Mouse (Mus musculus) adrenal gland, adult 2 months (tissue): ENCODE data around the gene Epb41l5. TPM values are rescaled to one million over a fixed set of nuclear protein-coding genes. Genes with fewer than 3 reads are reported as not detected.

ENCODE experiments used
- DNase-seq: peaks from one replicate; pipeline ENCODE4 v3.0.0; 2021
- polyA plus RNA-seq: library from polyadenylated mRNA; depleted of rRNA; stranded (reverse); fragments of >200 nt; gene quantifications from 2 replicates; pipeline ENCODE4 v1.2.3, GENCODE M21; 2012; rRNA removed
- total RNA-seq, 2 experiments: library from RNA; stranded (reverse); gene quantifications; 2 replicates each; pipeline ENCODE4 v1.2.3; 2021

The Epb41l5 gene
- total and polyA plus RNA-seq, 3 experiments, result 2.7 to 12.3 (median 10.0) TPM

GRCm38 (mm10) chr1:119501881-119502280, 146.9 kb downstream of the Epb41l5 start:
- no peak for DNase-seq

- no peak for DNase-seq
Observed at GRCm38 (mm10) chr1:119499456-119499855, 149.3 kb downstream of the Epb41l5 start.

- DNase-seq, result peak; percentile 44
Observed at GRCm38 (mm10) chr1:119498536-119499231, 150.1 kb downstream of the Epb41l5 start.

- DNase-seq, result no peak
Observed at GRCm38 (mm10) chr1:119497346-119498004, 151.3 kb downstream of the Epb41l5 start.

- no peak for DNase-seq
Observed at GRCm38 (mm10) chr1:119495396-119495775, 153.4 kb downstream of the Epb41l5 start.

Other genes starting within 250 kb of the Epb41l5 start
- 1 to 10 TPM; 1.9 to 3.1 TPM for gene Inhbb, start 226.8 kb downstream of the Epb41l5 start, total RNA-seq
- gene Inhbb, start 226.8 kb downstream of the Epb41l5 start, polyA plus RNA-seq, result 6.2 and 6.5 TPM in 2 replicates
- 10 to 100 TPM; 60.0 to 60.4 TPM for gene Ralb, start 144.2 kb downstream of the Epb41l5 start, total RNA-seq
- gene Ralb, start 144.2 kb downstream of the Epb41l5 start, polyA plus RNA-seq, result 40.7 and 46.7 TPM in 2 replicates
- gene Tmem185b, start 122.8 kb downstream of the Epb41l5 start, total RNA-seq, result 10 to 100 TPM; 18.3 to 26.8 TPM
- 45.4 and 56.5 TPM in 2 replicates for gene Tmem185b, start 122.8 kb downstream of the Epb41l5 start, polyA plus RNA-seq
- 10 to 100 TPM; 25.6 to 40.8 TPM for gene Ptpn4, start 188.6 kb upstream of the Epb41l5 start, total RNA-seq
- gene Ptpn4, start 188.6 kb upstream of the Epb41l5 start, polyA plus RNA-seq, result 4.9 and 9.2 TPM in 2 replicates